Mouse (Mus musculus): ENCODE data around the gene Bend7.
A peak's percentile ranks its signal among the peaks of the same experiment; 100 is the strongest.

Gene Bend7

DNA sequence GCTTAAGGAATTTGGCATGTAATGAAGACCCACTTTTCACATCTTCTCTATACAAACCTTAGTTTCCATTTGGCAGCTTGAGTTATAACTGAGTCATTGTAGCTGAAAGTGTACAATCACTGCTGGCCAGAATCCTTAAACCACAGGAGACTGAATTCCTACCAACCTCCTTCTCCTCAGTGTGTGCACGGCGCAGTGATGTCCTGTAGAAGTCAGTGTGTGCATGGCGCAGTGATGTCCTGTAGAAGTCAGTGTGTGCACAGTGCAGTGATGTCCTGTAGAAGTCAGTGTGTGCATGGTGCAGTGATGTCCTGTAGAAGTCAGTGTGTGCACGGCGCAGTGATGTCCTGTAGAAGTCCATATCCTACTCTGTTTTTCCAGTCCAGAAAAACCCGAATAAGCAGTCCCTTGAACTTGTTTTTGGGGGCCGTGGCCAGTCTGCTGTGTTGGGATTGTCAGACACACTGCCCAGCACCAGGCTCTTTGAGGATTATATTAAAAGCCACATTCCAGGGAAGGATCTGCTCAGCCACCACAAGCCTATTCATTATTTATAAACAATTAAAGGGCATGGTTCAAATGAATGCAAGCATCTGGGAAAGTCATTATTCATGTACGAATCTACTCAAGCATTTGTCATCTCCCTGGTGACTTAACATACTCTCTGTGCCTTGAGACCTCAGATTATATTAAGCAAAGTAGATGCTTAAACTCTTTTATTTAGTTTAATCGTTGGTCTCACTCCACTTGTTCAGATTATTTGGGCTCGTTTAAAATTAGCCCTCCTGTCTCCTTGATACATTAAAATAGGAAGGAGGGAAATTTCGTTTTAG, 65.4 kb downstream of the Bend7 start:
- no peak for DNase-seq

DNA sequence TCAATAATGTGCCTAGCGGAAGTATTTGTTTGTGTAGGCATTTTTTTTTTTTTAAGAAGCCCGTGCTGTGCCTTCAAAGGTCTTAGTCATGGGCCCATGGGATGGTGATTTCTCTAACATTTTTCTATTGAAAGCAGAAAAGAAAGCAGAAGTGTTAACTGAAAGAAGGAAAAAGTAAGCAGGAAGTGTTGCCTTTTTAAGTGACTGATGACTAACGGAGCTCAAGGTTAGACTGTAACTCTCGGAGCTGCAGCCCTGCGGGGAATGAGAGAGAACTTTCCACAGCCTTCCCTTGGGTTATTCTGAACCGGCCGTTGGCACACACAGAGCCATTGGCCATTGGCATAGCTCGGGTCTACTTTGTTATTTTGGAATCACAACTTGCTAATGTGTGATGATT, 66.4 kb downstream of the Bend7 start:
- no peak for DNase-seq

DNA sequence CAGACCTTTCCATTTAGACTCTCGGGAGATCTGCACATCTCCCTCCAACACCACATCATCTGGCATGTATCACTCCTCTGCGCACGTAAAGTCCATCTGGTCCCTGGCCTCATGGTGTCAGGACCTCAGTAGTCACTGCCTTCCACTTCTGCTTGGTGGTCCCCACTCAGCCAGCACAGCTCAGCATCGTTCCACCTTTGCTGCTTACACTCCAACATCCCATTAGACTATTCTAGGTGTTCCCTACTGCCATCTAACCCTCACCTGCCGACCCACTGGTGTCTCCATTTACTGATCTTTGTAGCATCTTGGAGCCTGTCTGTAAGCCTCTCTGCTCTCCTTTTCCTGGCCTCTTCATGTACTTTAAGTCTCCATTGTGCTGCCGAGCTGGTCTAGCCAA, 67.4 kb downstream of the Bend7 start:
- no peak for DNase-seq

DNA sequence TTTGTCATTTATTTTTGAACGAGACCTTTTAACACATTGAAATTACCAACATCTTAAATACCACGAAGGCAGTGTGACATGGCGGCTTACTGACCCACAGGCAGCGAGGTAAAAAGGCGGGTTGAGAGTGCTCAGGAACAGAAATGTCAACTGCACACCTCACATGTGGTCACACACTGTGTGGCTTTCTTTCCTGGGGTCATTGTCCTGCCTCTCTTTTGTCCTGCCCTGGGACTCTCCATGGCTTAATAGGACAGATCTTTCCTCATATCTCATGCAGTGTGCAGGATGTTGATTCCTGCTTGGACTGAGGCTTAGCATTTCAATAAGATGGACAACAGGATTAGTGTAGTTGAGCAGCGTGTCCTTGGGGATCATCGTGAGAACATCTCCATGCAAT, 69.6 kb downstream of the Bend7 start:
- DNase-seq, result no peak

DNA sequence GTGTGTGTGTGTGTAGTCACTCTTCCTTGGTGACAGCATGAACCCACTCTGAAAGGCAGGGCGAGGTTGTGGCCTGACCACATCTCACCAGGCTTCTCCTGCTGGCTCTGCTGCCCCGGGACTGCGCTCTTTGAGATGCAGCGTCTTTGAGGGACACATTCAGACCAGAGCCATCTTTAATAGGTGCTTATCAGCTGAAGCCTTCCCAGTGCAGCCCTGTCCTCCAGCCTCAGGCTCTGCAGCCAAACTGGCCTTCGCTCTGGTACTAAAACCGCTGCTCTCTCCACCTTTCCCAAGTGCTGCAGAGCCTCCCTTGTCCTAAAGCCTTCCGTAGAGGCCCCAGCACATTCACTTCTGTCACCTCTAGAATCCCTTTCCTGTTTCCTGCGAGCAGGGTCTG, 74.0 kb downstream of the Bend7 start:
- no peak for DNase-seq

DNA sequence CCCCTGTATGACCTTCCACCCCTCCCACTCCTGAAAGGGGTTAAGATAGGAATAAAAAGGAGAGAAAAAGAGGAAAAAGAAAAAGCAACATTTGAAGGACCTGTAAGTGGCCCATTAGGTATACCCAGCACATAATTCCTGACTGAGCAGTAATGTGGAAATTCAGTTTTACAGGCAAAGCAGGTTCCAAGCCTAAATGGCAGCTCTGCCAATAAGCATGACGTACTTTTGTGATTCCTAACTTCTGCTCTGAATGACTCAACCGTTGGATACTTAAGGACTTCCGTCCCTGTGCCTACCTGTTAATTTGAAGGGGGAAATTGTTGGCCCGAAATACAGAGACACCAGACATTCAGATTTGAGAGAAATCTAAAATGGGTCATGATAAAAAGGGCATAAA, 74.9 kb downstream of the Bend7 start:
- no peak for DNase-seq

DNA sequence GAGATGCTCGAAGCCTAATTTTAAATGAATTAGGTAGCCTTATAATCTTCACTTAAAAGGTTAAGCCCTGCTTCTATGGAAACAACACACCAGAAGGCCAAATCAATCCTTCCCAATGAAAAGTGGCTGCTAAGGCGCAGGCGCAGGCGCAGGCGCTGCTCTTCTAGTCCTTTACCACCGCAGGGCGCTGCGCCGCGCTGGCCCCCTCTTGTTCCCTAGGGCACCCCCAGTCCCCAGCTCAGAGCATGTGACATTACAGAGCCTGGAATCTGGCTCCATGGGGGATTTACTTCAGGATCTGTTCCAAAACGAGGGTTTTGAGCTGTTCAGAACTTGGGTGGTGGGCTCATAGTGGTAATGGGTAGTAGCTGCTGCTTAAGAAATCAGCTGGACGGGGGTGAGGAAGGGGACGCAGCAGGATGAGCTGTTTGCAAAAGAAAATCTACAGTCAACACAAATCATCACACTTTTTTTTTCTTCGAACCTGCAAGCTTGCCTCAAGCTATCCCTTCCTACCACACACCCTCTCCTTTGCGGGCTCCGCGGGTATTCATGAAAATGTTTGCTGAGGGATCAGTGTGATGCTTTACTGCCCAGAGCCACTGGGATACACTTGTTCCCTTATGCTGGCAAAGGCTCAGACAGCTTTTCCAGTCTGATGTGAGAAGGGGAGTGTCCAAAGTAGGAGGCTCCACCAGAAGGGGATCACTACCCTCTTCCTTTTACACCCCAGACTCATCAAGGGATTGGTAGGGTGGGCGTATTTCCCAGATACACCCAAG, 85.0 kb downstream of the Bend7 start:
- no peak for DNase-seq

DNA sequence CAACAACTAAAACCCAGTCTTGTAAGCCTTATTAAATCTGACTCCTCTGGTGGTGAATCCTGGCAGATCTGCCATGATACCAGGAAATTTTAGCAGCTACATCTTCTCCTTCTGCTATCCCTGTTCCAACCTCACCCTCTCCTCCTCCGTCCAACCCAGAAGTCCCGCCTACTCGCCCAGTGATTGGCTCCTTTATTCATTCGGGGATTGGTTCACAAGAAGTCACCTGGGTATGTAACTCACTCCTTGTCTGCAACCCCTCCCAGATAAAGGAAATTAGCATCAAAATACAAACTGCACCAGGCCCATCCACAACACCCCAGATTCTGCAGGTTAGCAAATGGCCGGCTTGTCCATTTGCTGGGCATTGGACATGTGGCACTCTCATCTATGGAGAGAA, 98.7 kb downstream of the Bend7 start:
- DNase-seq, result no peak

DNA sequence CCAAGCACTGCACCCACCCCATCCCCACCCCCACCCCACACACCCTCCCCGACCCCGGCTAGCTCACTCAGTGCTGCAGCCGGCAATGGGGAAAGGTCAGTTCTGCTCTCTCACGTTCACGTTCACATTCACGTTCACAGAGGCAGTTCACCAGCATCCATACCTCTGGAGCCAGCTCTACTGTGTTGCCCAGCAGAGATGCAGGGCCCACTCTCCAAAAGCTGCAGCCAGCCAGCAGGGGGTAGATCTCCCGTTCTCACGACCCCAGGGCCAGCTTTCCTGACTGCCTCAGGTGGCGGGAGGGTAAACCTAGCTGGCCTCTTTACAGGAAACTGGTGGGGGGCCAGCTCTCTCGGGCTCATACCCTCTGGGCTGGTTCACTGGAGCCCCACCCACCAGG, 100.0 kb downstream of the Bend7 start:
- no peak for DNase-seq

DNA sequence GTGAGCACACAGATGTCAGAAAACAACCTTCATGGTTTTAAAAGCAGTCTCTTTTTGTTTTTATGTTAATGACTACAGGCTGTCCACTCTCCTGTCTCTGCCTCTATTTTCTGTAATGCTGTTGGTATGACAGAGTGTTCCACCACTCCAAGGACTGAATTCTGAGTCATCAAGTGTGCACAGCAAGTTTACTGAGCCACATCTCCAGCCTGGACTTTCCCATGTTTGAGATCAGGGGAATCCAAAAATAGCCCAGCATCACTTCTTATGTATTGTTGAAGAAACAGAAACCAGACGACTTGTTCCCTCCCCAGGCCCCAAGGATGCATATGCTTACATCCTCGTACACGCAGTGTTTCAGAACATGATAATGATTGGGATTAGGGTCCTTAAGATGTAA, 102.6 kb downstream of the Bend7 start:
- DNase-seq, result no peak

DNA sequence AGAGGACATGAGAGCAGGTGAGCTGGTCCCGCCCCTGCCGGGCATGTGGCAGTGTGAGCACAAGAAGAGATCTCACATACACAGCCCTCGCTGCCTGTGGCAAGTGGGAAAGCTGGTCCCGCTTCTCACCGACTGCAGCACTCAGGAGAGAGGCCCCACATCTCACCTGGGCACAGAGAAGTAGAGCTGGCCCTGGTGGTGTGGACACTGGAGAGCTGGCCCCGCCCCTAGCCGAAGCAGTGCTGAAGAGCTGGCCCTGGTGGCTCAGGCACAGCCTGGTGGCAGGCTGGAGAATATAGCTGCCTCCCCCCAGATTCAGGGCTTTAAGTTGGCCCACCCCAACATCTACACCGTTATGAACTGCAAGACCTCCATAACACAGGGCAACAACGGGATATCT, 106.4 kb downstream of the Bend7 start:
- DNase-seq, result no peak

DNA sequence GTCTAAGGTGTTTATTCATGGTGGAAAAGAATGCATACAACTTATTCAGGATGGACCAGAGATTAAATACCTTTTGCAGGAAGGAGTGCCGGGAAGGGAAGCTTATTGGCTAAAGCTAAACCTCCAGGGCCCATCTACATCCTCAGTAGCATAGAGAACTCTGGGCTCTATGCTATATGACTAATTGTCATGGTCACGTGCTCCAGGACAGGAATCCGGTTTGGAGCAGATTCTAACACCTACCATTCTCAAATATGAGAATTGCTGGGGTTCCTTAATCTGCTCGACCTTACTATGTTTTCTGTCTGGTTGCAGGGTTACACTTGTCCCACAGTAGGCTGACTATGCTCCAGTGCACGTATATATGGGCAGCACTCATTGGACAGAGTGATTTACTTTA, 110.4 kb downstream of the Bend7 start:
- DNase-seq, result no peak

DNA sequence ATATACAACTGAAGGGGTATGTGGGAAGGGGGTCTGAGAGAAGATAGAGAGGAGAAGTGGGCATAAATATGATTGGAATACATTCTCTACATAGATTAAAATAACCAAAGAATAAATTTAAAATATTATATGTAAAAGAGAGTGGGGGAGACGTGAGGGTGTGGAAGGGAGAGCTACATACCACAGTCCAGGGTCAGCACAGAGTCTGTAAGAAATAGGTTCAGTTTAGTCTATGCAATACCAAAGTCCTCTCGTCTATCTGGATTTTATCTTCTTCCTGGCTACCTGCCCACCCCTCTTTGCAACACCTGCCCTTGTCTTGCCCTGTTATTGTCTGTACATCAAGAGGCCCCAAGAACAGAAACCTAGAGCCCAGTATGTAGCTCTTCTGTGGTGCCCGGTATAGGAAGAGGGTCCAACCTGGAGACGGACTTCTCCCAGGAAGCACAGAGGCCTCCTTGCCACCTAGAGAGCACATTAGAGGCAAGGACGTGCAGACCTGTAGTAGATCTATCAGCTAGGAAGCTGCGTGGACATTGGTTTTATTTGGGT, 110.9 kb downstream of the Bend7 start:
- no peak for DNase-seq

DNA sequence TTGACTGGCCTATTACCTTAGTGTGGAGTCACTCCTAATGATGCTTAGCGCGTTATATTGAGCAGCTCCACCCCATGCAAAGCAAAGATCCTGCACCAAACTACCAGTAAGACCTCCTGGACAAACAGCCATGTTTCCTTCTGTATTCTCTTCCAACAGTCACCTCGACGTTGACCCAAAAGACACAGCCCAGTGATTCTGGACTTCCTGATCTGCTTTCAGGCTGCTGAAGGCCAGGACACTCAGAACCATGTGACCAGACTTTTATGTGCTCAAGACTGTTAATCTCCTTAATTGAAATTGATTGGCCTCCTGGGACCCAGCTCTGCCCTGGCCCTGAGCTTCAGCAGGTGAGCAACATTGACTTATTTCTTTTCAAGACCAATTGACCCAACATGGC, 111.4 kb downstream of the Bend7 start:
- DNase-seq, result no peak

DNA sequence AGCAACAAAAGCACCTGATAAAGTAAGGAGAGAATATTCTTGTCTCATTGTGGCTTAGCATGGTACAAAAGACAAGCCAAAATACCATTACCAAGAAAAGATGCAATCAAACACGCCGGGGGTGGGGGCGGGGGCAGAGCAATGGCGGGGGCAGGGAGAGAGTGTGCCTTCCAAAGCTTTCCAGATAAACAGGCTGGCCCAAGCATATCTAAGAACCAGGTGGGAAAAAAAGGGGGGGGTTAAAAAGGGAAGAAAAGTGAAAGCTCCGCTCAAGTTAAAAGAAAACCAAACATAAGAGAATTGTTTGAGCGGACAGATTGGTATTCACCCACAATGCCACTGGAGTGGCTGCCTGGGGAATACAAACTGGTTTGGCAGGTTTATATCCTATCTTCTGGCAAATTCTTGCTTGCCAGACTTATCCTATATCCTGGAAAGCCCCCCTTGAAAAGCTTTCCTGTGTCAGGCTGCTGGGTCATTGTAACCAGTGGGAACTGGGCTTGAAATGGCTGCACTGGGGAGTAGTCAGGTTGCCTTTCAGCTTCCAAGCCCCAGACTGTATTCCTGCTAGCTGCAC, 111.9 kb downstream of the Bend7 start:
- no peak for DNase-seq

DNA sequence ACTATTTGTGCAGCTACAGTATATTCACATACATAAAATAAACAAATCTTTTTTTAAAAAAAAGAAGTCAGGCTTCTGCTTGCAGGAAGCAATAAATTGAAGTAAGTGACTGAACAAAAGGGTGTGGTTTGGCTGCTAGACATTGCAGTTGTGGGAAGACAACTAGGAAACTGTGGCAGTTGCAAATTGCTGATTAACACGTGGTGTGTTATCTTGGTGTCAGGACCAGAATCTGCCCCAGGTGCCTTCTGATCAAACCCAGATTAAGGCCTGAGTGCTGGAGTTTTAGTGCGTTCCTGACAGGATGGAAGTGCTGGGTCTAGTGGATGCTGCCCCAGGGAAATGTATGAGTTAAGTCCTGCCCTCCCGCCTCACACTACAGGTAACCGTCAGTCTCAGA, 113.9 kb downstream of the Bend7 start:
- DNase-seq, result no peak

DNA sequence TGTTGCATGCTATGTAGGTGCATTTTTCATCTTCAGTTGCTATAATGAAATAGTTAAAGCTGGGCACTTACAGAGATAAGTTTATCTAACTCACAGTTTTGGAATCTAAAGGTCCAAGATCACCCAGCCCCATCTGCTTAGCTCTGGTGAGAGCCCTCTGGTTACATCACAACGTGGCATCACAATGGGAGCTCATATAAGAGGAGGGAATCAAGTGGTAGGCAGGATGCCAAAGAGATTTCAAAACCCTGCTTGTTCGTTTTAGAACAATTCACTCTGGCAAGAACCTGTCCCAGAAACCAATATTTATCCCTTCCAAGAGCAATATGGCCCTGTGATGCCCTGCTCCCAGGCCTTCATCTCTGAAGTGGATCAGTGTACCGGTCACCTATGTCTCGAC, 114.5 kb downstream of the Bend7 start:
- no peak for DNase-seq

DNA sequence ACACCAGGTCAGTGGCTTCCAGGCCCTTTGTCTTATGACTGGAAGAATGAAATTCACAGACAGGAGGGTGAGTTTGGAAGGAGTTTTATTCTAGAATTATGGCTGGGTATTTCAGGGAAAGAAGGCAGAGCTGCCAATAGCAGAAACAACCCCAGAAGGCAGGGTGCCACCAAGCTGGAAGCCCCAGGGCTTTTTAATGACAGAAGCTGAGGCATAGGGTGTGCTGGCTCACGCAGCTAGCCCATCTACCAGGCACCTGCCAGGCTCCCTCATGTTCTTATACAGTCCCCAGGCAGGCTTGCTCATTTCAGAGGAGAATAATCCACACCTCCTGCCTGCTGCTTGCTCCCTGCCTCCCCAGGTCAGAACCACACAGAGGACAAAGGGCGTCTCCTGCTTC, 131.8 kb downstream of the Bend7 start:
- DNase-seq, result peak; percentile 12 to 19

All from kidney, postnatal 36 days (tissue).